Comparison of ENCODE assay signal across 30 mouse cellular contexts in genomic region chr19:32940806-32941205, GRCm38 (mm10).
"Had no signal": no experiment of that assay in that cellular context is flagged by ENCODE, and none has a peak within 500 bp of the region (broad histone marks: within the 10 kb centered on the region; RNA-seq: fewer than 3 reads in every experiment).

No protein-coding gene starts in this region.

- H3K27me3 ChIP-seq: limb, embryonic 12.5 days; limb, embryonic 13.5 days; limb, embryonic 15.5 days; liver, embryonic 12.5 days; liver, embryonic 13.5 days; liver, embryonic 15.5 days; lung, embryonic 15.5 days; midbrain, embryonic 12.5 days; midbrain, embryonic 13.5 days; midbrain, embryonic 15.5 days; neural tube, embryonic 12.5 days had no signal

- H3K27ac ChIP-seq: limb, embryonic 10.5 days; limb, embryonic 12.5 days; limb, embryonic 13.5 days; limb, embryonic 15.5 days; liver, embryonic 12.5 days; liver, embryonic 13.5 days; liver, embryonic 14.5 days; liver, embryonic 15.5 days; lung, embryonic 15.5 days; macrophage; midbrain, embryonic 10.5 days; midbrain, embryonic 12.5 days; midbrain, embryonic 13.5 days; midbrain, embryonic 15.5 days; neural tube, embryonic 12.5 days had no signal

- DNase-seq: left cerebral cortex, postnatal 4 days; liver; liver, embryonic 13.5 days; liver, postnatal 0 days; lung, adult 18-20 months; lung, adult 2 months; lung, embryonic 14.5 days; lung, postnatal 10 days; lung, postnatal 14 days; lung, postnatal 36 days; lung, postnatal 4 days; midbrain, embryonic 14.5 days had no signal

- H3K9ac ChIP-seq: limb, embryonic 12.5 days; limb, embryonic 13.5 days; limb, embryonic 15.5 days; liver, embryonic 12.5 days; liver, embryonic 13.5 days; liver, embryonic 14.5 days; liver, embryonic 15.5 days; liver, postnatal 0 days; lung, embryonic 14.5 days; lung, embryonic 15.5 days; midbrain, embryonic 12.5 days; midbrain, embryonic 13.5 days; midbrain, embryonic 15.5 days; neural tube, embryonic 12.5 days had no signal

- H3K36me3 ChIP-seq: limb, embryonic 10.5 days; limb, embryonic 12.5 days; limb, embryonic 13.5 days; limb, embryonic 15.5 days; liver, embryonic 12.5 days; liver, embryonic 13.5 days; liver, embryonic 15.5 days; lung, embryonic 15.5 days; midbrain, embryonic 10.5 days; midbrain, embryonic 12.5 days; midbrain, embryonic 13.5 days; midbrain, embryonic 15.5 days; neural tube, embryonic 12.5 days had no signal

- H3K4me3 ChIP-seq: limb, embryonic 10.5 days; limb, embryonic 12.5 days; limb, embryonic 13.5 days; limb, embryonic 15.5 days; liver, embryonic 12.5 days; liver, embryonic 13.5 days; liver, embryonic 15.5 days; lung, embryonic 15.5 days; megakaryocyte, embryonic 14.5 days; midbrain, embryonic 10.5 days; midbrain, embryonic 12.5 days; midbrain, embryonic 13.5 days; midbrain, embryonic 15.5 days; myocyte; neural tube, embryonic 12.5 days had no signal

- ATAC-seq: liver, embryonic 12.5 days; liver, postnatal 0 days; lung, postnatal 0 days; midbrain, embryonic 13.5 days; midbrain, embryonic 15.5 days; midbrain, embryonic 16.5 days had no signal

- H3K4me1 ChIP-seq: limb, embryonic 12.5 days; limb, embryonic 13.5 days; limb, embryonic 15.5 days; liver, embryonic 12.5 days; liver, embryonic 13.5 days; liver, embryonic 15.5 days; lung, embryonic 15.5 days; midbrain, embryonic 10.5 days; midbrain, embryonic 12.5 days; midbrain, embryonic 13.5 days; midbrain, embryonic 15.5 days; neural tube, embryonic 12.5 days had no signal

- H3K9me3 ChIP-seq: limb, embryonic 10.5 days; limb, embryonic 12.5 days; limb, embryonic 13.5 days; limb, embryonic 15.5 days; liver, embryonic 12.5 days; liver, embryonic 13.5 days; liver, embryonic 15.5 days; lung, embryonic 15.5 days; megakaryocyte, embryonic 14.5 days; midbrain, embryonic 10.5 days; midbrain, embryonic 12.5 days; midbrain, embryonic 13.5 days; midbrain, embryonic 15.5 days; neural tube, embryonic 12.5 days had no signal
